Mouse (Mus musculus) heart, postnatal 4 days (tissue): Measurements from ENCODE around the gene Zfp788. TPM values are rescaled to one million over a fixed set of nuclear protein-coding genes. Genes with fewer than 3 reads are reported as not detected.
"Not testable (repeated sequence)": the region's sequence is repeated elsewhere in the genome, so short reads cannot be mapped to it uniquely, and the experiment has no call there.

Source experiments
- DNase-seq: peaks from one replicate; pipeline ENCODE4 v3.0.0; 2021
- total RNA-seq, 2 experiments: library from RNA; stranded (reverse); gene quantifications; 2 replicates each; pipeline ENCODE4 v1.2.3; 2021

The Zfp788 gene
- total RNA-seq, result 10 to 100 TPM in 1 of 2 experiments, 1 to 10 TPM in 1; 8.6 to 11.3 TPM

DNA sequence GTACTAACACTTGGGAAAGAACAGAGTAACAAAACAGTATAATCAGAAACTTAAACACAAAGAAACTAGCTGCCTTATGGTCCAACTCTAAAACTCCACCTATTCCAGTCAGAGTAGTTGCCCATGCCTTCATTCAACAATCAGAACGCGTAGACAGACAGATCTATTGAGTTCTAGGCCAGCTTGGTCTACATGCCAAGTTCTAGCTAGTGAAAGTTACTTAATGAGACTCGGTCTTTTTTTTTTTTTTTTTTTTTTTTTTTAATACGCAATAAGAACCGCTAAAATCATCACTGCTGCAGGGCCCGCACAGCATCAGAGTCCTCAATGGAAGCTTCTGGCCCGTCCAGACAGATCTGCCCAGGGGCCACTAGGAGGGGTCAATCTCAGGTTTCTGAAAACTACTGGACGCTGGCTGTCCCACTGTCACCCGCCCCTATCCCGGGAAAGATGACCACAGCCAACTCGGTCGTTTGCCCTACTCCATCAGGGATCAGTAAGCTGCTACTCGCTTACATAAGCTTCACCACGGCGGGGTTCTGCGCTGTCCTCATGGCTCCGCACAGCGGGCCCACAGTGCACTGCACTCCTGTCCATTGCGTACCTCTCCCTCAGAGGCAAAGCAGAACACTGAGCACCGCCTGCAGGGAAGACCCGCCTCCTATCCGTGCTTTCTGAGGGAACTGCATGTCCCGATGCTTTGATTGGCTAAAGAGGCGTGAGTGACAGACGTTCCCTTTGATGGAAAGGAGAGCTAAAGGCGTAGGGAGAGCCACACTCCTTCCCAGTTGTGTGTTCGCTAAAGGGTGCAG, at the start of gene Zfp788:
Gene Zfp788 (plus strand): TSS at position 795 of the 812 bp plus-strand sequence.
- peak; percentile 92 for DNase-seq

DNA sequence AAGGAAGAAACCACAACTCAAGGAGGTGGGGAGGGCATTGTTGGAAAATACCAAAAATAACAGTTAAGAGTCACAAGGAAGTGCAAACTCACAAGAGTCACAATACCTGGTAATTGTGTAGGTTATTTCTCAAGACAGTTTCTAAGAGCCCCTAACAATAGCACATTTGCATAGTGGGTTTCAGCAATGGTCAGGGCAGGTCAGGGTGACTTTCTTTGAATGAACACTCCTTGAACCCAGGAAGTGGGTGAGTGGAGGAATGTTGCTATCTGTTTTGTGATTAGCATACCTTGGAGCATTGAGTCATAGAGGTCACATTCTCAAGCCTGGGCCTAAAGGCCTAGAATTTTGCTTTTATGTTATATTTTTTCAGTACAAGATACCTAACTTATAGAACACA, 45.2 kb upstream of the Zfp788 start:
- not testable (repeated sequence) for DNase-seq

DNA sequence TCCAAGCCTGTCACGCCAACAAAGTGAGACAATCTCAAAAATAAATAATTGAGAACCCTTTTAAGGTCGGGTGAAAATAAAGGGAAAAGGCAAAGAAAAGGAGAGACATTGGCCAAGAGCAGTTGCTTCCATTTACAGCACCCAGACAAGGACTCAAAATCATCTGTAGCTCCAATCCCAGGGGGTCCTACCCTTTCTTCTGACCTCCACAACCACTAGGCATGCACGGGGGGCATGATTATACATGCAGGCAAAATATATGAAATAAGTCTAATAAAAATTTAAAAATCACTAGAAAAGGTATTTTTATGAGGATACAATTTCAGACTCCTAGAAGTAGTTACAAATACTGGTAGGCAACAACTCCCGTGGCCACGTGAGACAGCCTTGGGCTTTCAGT, 34.4 kb upstream of the Zfp788 start:
- DNase-seq, result no peak

DNA sequence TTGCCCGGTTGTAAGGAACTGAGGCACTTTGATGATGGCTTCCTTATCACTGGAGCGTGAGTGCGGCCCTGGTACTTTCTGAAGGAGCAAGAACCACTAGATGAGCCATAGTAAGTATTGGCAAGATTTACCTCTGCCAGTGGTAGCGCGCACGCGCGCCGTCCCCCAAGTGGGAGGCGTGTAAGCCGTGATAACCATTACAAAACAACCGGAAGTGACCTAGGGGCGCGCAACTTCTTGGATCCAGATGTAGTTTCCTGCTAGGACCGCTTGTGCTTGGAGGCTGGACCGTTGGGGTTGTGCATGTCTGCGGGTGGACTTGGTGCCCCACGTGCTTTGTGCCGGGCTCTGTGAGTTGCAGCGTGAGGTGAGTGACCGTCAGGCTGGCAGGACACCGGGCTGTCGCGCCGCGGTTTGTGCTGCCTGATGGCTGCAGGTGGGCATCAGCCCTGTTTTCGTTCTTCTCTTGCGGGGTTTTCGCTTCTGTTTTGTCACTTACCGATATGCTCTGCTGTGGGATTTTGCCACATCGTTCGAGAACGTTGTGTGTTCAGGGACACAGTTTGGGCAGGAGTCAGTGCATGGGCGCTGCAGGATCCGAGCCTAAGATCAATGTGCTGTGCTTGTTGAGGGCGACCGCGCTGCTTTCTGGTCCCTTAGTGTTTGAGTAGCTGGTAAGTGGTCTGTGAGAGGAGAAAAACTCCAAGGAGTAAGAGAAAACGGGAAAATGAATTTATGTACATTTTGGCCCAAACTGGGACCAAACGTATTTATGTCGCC, 33.8 kb upstream of the Zfp788 start, which contains the start of gene 2610021A01Rik:
Gene 2610021A01Rik (plus strand): TSS at position 197 of the 780 bp plus-strand sequence.
- DNase-seq, result peak; percentile 89

DNA sequence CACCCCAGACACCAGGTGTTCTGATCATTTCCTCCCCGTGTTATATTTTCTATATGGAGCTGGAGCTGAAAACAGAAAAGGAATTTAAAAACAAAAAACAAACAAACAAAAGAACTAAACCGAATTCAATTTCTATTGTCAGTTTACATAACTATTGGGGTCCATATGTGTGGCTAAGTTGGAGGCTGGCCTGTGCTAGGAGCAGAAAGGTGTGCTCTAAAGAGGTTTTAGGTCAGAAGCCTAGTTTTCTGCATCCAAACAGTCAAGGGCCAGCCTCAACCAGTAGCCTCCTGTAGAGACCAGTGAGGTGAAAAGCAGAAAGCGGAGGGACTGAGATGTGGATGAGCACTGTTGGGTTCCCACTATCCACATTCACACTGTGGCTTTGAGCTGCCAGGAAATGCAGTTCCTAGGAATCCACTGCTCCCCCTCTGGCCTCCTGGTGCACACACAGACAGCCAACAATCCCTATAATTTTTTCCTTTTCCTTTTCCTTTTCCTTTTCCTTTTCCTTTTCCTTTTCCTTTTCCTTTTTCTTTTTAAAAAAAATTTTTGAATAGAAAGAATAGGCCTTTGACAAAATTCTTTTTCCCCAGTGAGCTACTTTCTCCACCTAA, 33.0 kb upstream of the Zfp788 start:
- DNase-seq, result no peak

DNA sequence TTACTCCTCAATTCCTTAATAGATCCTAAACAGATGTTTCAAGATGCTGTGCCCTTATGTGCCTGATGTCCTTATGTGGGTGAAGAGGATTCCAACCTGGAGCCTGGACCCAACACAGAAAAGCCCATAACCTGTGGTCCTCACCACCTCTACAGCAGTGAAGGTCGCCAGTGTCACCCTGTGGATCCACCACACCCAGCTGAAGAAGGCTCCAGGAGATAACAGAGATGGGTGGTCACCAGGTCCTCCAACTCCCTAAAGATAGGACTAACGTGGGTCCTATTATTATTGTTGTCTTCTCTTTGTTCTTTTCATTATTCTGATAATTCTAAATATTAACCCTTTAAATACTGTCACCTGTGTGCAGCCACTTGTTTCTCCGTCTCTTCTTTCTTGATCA, 21.3 kb upstream of the Zfp788 start:
- DNase-seq, result no peak

DNA sequence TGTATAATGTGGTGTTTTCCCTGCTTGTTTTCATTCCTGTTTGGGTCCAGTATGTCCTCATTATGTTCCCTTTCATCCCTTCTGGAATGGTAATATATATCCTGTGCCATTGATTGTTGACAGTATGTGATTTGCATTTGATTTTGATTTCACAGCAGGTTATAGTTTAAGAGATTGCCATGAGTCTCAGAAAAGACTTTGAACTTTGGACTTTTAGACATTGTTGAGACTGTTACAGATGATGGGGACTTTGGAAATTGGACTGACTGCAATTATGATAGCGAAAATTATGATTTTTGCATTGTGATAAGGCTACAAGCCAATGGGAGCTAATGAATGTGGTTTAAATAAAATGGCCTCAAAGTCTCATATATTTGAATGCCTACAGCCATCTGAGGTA, 16.8 kb upstream of the Zfp788 start:
- not testable (repeated sequence) for DNase-seq

DNA sequence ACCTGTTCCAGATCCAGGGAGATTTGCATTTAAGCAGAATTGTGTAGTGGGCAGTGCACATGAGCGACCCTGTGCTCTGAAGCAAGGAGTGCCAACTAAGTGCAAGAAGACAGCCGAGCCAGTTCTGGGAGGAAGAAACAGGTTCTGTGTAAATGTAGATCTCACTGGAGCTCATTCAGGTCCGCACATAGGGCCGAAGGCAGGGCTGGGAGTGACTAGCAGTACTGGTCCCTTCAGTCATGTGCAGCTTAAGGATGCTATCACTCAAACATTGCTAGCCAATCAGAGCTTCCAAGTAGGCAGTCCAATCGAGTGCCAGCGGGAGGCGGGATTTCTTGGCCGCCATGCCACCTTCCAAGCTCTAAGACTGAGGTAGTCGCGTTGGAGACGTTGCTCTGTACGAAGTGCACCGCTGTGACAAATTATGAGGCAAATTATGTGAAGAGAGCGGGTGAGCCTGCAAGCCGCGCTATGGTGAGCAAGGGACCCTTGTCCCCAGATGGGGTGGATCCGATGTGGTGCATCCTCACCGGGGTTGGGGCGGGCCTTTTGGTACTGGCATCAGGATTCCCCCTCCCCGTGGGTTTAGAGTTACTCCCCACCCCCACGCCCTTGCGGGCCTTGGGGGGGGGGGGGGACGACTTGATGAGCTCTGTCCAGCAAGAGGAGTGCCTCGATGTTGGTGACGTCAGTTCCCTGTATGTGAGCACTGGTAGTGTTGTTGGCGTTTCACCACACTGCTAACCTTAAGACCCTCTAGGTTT, 400 bp downstream of the Zfp788 start:
- DNase-seq, result peak; percentile 89

DNA sequence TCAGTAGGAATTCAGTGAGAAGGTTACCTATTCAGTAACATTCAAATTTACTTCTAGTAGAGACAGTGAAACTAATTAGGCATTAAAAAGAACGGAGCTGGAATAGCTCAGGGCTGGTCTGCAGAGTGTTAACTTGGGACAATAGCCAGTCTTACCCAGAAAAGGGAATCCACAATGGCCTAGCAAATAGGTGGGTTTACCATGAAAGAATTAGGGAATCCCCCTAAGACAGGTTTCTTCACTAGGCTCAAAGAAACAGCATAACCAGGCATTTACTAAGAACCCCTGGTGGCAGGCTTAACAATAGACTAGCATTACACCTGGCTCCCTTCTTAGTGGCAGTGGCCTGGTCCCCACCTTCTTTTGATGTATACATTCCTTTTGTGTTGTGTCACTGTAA, 41.3 kb downstream of the Zfp788 start:
- not testable (repeated sequence) for DNase-seq

Other genes starting within 250 kb of the Zfp788 start
- 1 to 10 TPM; 8.2 to 8.6 TPM for gene AI987944, start 239.8 kb upstream of the Zfp788 start, total RNA-seq
- gene Vmn2r57, start 184.5 kb upstream of the Zfp788 start, total RNA-seq, result under 1 TPM; 0.07 to 0.09 TPM
- under 1 TPM; 0.12 to 0.23 TPM for gene Gm20449, start 133.8 kb upstream of the Zfp788 start, total RNA-seq
- 1 to 10 TPM; 5.1 to 6.0 TPM for gene AW146154, start 133.3 kb upstream of the Zfp788 start, total RNA-seq
- not detected for gene Gm6871, start 59.5 kb upstream of the Zfp788 start, total RNA-seq
- gene 2610021A01Rik, start 34.0 kb upstream of the Zfp788 start, total RNA-seq, result 10 to 100 TPM; 10.9 to 11.6 TPM
- gene Vmn2r58, start 239.5 kb downstream of the Zfp788 start, total RNA-seq, result not detected